Mouse (Mus musculus): Measurements from ENCODE around the gene Celf5. TPM values are rescaled to one million over a fixed set of nuclear protein-coding genes. Genes with fewer than 3 reads are reported as not detected.

Celf5 gene
- polyA plus RNA-seq, 1 experiment = 0.05 TPM

DNA sequence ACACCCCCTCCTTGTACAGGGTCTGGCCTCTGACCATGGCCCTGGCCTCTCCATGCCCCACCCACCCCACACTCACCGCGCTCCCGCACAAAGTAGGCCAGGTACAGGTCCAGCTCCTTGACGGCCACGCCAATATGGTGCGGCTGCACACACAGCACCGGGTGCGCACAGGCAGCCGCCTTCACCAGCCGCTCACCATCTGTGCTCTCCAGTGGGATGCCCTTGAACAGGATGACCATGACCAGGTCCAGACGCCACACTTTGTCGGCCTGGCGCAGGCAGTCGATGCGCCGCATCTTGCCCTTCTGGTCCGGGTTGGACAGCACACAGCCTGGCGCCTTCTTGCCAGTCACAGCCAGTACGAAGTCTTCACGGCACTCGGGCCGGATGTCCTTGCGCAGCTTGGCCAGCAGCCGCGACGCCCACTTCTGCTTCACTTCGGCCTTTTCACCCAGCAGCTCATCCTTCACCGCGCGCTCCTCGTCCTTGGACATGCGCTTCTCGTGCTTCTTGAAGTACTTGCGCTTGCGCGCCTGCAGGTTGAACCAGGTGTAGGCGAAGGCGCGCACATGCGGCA, 62.2 kb downstream of the Celf5 start:
- no peak for TF ChIP-seq GATA1 (IDR thresholded peaks at IDR 0.05; ENCODE audit: low read length)

DNA sequence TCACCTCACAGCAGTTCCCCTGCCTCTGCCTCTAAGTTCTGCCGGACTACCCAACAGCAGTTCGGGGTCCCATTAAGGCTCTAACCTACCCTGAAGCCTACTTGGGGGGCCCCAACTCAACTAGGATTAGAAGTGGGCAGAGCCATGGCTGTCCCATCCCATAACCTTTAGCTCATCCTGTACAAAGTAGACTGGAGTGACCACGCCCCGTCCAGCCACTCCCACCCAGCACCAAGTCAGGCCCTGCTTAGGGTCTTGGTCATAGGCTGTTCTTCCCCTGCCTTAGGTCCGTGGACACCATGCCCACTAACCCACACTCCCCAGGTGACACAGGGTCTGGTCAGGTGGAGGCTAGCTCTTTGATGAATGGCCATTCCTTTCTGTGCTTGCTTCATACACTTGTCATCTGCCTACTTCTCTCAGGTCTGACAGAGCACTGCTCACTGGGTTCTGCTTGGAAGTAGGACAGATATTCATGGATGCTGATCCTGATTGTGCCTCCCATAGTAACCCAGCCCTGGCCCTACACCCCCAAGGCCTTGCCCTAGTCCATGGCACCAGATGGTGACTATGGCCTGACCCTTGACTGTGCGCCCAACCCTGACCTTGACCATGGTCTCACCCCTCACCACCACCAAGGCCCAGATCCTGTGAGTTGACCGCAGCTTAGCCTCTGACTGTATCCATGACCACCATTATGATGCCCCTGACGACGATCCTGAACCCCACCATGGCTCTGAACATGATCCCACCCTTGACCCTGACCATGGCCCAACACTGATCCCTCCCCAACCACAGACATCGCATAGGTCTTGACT, 63.2 kb downstream of the Celf5 start:
- TF ChIP-seq GATA1 (IDR thresholded peaks at IDR 0.05; ENCODE audit: low read length) = no peak

GRCm38 (mm10) chr10:81418216-81419070, 64.1 kb downstream of the Celf5 start:
- no peak for TF ChIP-seq GATA1 (IDR thresholded peaks at IDR 0.05; ENCODE audit: low read length)

- no peak for TF ChIP-seq GATA1 (IDR thresholded peaks at IDR 0.05; ENCODE audit: low read length)
These were observed 65.0 kb downstream of the Celf5 start for GRCm38 (mm10) chr10:81417227-81418215.

DNA sequence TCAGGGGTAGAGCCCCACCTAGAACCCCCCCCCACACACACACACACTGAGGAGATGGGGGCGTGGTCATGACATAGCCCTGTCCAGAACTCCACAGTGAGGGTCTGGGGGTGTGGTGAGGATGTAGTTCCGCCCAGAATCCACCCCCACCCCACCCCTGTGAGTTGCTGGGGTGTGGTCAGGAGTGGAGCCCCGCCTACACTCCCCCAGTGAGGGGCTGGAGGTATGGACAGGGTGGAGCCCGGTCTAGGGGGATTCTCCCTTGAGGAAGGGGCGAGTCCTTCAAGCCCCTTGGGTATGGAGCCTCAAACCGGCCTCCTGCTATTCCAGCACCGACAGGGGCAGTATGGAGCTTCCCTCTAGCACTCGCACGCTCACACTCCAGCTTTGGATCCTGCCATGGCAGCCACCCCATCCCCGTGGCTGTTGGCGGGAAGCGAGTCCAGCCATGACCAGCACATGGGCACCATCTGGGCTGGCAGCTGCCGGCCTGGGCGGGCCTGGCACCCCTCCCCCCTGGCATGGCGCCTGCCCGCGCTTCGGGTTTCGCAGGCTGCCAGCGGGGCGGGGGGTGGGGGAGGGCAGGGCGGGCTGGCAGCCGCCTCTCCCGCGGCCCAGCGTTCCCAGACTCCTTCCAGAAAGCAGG, 65.8 kb downstream of the Celf5 start:
- TF ChIP-seq GATA1 (IDR thresholded peaks at IDR 0.05; ENCODE audit: low read length) = no peak

DNA sequence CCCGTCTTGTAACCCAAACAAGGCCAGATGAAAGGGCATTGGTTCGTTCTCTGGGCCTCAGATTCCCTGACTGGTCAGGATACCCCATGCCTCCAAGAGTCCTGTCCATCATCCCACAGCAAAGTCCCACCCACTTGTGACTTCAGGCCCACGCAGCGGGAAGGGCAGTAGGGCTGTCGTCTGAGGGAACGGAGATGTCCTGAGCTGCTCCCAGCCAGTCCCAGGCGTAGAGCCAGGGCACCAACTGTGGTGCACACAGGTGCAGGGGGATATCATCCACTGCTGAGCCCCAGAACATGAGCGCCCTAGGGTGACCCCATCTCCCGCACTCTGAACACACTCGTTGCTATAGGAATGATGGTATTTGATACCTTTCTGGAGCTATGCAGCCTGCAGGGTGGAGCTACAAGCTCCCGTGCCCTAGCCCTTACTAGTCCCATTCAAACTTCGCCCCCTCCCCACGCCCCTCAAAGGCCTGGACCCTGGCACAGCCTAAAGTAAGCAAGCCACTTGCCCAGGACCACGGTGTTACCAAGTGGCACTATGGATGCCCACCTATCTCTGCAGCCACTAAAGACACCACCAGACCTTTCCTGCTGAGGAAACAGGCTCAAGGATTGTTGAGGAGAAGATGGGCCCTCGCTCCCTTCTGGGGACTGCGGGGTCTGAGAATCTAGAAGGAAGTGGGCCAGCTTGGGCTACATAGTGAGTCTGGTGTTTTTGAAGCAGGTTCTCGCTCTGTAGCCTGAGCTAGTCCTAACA, 66.8 kb downstream of the Celf5 start:
- TF ChIP-seq GATA1 (IDR thresholded peaks at IDR 0.05; ENCODE audit: low read length) = no peak

GRCm38 (mm10) chr10:81415146-81415545, 67.4 kb downstream of the Celf5 start:
- TF ChIP-seq GATA1 (IDR thresholded peaks at IDR 0.05; ENCODE audit: low read length) = no peak

DNA sequence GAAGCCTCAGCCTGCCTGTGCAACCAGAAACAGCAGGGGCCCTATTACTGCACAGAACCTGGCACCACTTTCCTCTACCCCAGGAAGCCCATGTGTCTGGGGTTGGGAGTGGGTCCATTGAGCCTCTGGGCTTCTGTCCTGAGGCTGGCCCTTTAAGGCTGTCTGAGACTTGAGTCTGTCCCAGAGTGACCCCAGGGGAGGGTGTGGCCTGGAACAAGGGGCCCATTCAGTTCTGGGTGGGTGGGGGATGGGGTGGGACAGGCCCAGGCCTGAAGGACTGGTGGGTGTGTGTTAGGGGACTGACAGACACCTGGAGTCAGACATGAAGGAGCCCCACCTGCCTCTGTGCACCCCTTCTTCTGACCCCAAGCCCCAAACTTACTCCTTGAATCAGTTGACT, 67.8 kb downstream of the Celf5 start:
- no peak for TF ChIP-seq GATA1 (IDR thresholded peaks at IDR 0.05; ENCODE audit: low read length)

DNA sequence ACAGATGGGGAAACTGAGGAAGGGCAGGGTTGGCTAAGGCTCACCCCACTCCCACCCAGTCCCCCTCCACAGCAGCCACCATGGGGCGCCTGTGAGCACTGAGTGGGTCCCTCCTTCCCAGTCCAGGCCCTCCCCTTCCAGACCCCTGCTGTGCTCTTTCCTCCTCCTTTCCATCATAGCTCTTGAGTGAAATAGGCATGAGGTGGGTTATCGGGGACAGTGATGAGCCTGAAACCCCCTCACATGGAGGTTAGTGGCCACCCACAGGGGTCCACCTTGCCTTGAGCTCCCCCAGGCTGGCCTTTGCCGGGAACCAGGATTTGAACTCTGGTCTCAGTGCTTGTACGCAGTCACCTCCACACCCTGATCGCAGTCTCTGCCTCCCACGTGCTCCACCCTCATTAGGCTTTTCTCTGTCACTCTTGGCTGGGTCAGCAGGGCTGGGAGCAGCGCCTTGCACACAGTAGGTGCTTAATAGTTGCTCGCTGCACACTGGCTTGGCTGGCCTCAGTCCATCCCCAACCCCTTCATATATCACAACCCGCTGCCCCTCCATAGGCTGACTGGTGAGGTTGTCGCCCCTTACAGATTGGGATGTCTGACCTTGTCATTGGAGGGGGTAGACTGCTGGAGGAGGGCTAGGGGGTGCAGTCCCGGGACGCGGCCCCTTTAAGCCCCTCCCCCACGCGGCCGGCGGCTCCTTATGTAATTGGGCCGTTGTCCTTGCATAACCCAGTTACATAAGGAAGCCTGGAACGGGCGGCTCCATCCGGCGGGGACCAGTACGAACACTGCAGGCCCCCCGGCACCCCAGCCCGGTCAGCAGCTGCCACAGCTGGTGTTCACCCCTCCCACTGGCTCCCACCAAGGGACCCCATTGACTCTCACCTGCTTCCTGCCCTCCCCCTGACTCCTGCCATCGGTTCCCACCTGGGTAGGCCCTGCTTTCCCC, 68.9 kb downstream of the Celf5 start:
- TF ChIP-seq GATA1 (IDR thresholded peaks at IDR 0.05; ENCODE audit: low read length) = no peak

GRCm38 (mm10) chr10:81412586-81413309, 69.8 kb downstream of the Celf5 start:
- no peak for TF ChIP-seq GATA1 (IDR thresholded peaks at IDR 0.05; ENCODE audit: low read length)

GRCm38 (mm10) chr10:81411471-81412400, 70.8 kb downstream of the Celf5 start:
- TF ChIP-seq GATA1 (IDR thresholded peaks at IDR 0.05; ENCODE audit: low read length) = no peak
